Mouse (Mus musculus): ENCODE results near the gene Mmp24.

The Mmp24 gene

DNA sequence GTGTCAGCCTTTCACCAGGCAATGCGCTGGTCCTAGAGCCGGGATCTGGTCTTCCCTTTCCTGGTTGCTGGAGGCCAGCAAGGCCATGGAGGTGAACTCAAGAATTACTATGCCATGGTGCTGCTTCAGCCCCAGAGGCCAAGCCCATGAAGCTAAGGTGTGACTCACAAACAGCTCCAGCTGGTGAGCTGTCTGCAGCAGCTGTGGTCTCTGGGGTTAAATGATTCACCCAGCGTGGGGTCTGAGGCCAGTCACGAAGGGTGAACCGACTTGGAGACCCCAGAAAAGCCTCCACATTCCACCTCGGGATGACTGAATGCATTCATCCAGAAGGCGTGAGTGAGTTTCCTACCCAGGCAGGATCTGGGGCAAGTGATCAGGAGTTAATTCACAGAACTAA lies 75.0 kb downstream of the Mmp24 start:
- no peak for DNase-seq (ENCODE audit: low read depth, low spot score)

GRCm38 (mm10) chr2:155852536-155852935 lies 77.4 kb downstream of the Mmp24 start:
- no peak for DNase-seq (ENCODE audit: low read depth, low spot score)

- DNase-seq (ENCODE audit: low read depth, low spot score), result no peak
Observed at GRCm38 (mm10) chr2:155860102-155860501, 85.0 kb downstream of the Mmp24 start.

DNA sequence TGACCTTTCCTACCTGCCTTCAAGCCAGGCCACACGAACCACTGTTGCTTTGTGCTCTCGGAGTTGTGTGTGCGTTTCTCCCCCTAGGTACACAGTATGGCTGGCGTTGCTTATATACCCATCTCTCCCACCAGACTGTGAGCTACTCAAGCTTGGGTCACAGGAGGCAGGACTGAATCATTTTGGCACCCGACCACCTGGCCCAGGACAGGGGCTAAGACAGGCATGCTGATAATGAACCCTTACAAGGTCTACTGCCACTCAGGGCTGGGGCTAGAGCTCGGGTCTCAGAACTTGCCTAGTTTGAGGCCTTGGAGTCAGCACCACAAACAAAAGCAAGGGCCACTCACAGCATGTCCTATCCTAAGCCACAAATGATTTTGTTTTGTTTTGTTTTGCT lies 86.4 kb downstream of the Mmp24 start:
- DNase-seq (ENCODE audit: low read depth, low spot score), result no peak

GRCm38 (mm10) chr2:155862573-155863300 lies 87.6 kb downstream of the Mmp24 start:
- DNase-seq (ENCODE audit: low read depth, low spot score), result no peak

DNA sequence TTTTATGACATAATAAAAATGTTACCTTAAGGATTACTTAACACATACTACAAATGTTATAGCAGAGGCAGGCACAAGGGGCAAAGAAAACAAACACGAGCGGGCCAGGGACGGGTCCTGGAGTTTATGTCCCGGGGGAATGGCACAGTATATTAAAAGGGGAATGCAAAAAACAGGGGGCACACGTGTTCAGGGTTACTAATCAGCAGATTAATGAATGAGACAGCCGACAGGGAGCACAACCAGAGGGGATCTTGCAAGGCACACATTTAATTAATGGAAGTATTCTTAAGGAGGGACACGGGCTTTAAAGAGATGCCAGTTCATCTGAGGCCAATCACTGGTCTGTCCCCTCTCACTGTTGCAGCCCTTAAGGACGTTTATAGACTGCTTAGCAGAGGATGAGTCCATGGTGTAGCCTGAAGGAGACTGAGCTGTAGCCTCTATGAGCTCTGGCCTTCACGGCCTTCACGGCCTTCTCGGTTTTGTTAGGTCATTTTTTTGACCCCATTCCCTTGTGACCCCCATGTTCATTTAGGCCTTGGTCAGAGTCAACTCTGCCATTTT lies 88.2 kb downstream of the Mmp24 start:
- DNase-seq (ENCODE audit: low read depth, low spot score), result no peak

All from ZHBTc4 (cell line).